Mouse (Mus musculus) hindbrain, embryonic 12.5 days (tissue): ENCODE measurements at regions not wholly inside any gene's neighbourhood (a gene's known extent, or its start where the extent isn't known, plus 50 kb on each side); places are given as distances from the start of the nearest gene placed in this dataset.

Experiments
- ATAC-seq: fragments of 200-750 bp; cut with Nextera tagmentation; 2 replicates; pipeline ENCODE4 v1.8.0; 2017; ENCODE audit warnings: moderate TSS enrichment; ENCODE audit not compliant: low FRiP score
- H3K27ac ChIP-seq: fragments of 300-500 bp; sonication (generic); 2 replicates; pipeline ENCODE4 v1.5.1; 2016; ENCODE audit warnings: mild to moderate bottlenecking
- H3K27me3 ChIP-seq: fragments of 300-500 bp; sonication (generic); 2 replicates; pipeline ENCODE4 v1.6.1; 2016; ENCODE audit warnings: mild to moderate bottlenecking
- H3K36me3 ChIP-seq: fragments of 300-500 bp; sonication (generic); 2 replicates; pipeline ENCODE4 v1.6.1; 2016; ENCODE audit warnings: mild to moderate bottlenecking
- H3K4me1 ChIP-seq: fragments of 300-500 bp; sonication (generic); 2 replicates; pipeline ENCODE4 v1.6.1; 2016
- H3K4me2 ChIP-seq: fragments of 300-500 bp; sonication (generic); replicated peaks from 2 replicates; pipeline ENCODE4 v1.6.1; 2016; ENCODE audit warnings: mild to moderate bottlenecking
- H3K4me3 ChIP-seq: fragments of 300-500 bp; sonication (generic); 2 replicates; pipeline ENCODE4 v1.5.1; 2016; ENCODE audit warnings: mild to moderate bottlenecking
- H3K9ac ChIP-seq: fragments of 300-500 bp; sonication (generic); 2 replicates; pipeline ENCODE4 v1.6.1; 2016; ENCODE audit warnings: mild to moderate bottlenecking, moderate library complexity
- H3K9me3 ChIP-seq: fragments of 300-500 bp; sonication (generic); replicated peaks from 2 replicates; pipeline ENCODE4 v1.6.1; 2016; ENCODE audit warnings: mild to moderate bottlenecking
- WGBS: fragments of 180-500 bp; shearing (Covaris S2); methylation state at CpG from one replicate; pipeline ENCODE4 v1.1.7; 2016; 5-methylcytosine and 5-hydroxymethylcytosine counted together

DNA sequence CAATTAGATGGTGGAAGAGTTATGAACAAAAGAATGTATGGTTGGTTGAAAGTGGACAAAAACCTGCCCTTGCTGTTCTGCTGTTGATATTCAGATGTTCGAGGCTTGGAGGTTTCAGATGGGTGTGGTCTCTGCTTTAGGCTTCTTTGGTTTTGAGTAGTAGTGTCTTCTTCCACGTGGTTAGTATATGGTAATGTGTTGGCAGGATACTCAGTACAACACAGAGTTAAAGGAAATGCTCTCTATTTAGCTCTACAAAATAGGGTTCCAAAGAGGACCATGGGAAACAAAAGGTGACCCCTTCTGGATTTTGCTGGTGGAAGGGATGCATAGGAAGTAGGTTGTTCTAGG is 333.9 kb upstream of the Tmpo start:
- WGBS = 52% methylated on average over 2 of the region's 2 CpGs
- H3K4me3 ChIP-seq = no peak overlapping the region
- ATAC-seq = no peak
- H3K4me1 ChIP-seq = no peaks in the 10 kb centered on the region
- no peaks in the 10 kb centered on the region for H3K27me3 ChIP-seq
- H3K9me3 ChIP-seq = no peaks in the 10 kb centered on the region
- no peak overlapping the region for H3K9ac ChIP-seq
- no peak overlapping the region for H3K4me2 ChIP-seq
- no peaks in the 10 kb centered on the region for H3K36me3 ChIP-seq
- H3K27ac ChIP-seq = no peak overlapping the region

DNA sequence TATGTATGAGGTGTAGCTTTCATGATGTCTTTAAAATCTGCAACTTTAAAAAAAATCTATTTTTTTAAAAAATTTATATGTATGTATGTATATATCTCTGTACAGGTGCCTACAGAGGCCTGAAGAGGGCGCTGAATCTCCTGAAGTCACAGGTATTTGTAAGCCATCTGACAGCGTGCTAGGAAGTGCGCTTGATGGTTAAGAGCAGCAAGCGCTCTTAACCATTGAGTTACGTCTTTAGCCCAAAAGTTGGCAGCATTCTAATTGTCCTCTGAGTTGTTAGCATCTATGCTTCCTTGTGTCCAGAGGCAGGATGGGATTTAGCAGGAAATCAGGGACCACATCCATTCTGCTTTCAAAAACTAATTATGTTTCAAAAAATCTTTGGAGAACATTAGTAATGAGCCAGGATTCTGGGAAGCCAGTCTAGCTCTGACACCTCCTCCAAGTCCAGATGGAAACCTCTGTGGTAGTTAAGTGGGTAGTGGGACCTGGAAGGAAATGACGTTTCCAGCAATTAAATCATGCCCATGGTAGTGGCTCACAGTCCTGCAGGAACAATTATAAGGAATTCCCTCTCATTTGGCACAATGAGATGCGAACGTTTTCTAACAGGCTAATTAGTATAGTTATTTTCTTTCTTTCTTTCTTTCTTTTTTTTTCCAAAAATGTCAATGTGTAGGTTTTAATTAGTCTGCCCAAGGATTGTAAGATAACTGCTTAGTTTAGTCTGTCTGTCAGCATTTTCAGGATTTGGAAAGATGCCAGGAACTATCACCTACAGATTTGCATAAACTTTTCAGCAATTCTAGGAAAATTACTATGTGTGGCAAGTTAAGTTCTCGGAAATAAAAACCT is 333.3 kb upstream of the Tmpo start:
- ATAC-seq = no peak
- H3K9me3 ChIP-seq = no peaks in the 10 kb centered on the region
- H3K4me3 ChIP-seq = no peak overlapping the region
- H3K27ac ChIP-seq = no peak overlapping the region
- H3K9ac ChIP-seq = no peak overlapping the region
- no peak overlapping the region for H3K4me2 ChIP-seq
- H3K27me3 ChIP-seq = no peaks in the 10 kb centered on the region
- H3K4me1 ChIP-seq = no peaks in the 10 kb centered on the region
- H3K36me3 ChIP-seq = no peaks in the 10 kb centered on the region
- 81% methylated on average over 9 of the region's 9 CpGs for WGBS

DNA sequence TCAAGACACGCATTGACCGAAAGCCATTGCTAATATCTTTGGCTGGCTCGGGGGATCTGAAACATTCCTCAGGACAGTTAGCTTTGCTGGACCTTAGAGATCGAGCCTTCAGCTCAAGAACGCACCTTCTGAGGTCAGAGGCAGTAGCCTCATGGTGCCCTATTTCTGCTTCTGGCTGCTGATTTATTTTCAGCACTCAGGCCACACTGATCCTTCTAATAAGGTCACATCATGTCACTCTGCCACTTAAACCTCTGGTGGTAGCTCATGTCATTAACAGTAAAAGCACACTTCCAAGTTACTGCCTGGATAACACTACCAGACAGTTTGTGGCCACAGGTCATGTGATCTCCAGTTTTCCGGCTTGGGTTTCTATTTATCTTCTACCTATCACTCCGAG is 325.9 kb upstream of the Tmpo start:
- Histone ChIP-seq H3K4me1 (no peaks in the 10 kb centered on the region), H3K9me3 (no peaks in the 10 kb centered on the region), H3K27me3 (no peaks in the 10 kb centered on the region), H3K27ac (no peak overlapping the region), H3K36me3 (no peaks in the 10 kb centered on the region), H3K9ac (no peak overlapping the region), H3K4me3 (no peak overlapping the region), H3K4me2 (no peak overlapping the region)
- WGBS = 87% methylated on average over 7 of the region's 7 CpGs
- ATAC-seq = no peak

DNA sequence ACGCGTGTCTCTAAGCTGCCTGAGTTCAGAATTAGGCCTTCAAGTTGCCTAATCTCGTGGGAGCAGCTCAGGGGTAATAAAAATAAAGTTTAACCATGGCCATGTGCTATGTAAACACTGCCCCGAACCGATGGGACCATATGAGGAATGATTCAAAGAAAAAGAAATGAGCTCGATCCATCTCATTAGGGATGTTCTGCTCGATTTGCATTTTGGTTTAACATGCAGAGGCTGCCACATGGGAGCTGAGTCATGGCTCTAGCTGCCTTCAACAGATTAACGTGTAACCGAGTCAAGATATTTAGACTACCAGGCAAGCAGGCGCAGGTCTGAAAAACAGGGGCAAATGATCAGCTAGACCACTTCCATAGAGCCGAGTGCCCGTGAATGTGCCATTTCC is 323.8 kb upstream of the Tmpo start:
- Histone ChIP-seq H3K36me3 (no peaks in the 10 kb centered on the region), H3K9me3 (no peaks in the 10 kb centered on the region), H3K4me3 (no peak overlapping the region), H3K4me1 (0 out of 2 replicates have a peak, but pooled peaks cover 2% of the 10 kb centered on the region), H3K4me2 (no peak overlapping the region), H3K27ac (no peak overlapping the region), H3K27me3 (no peaks in the 10 kb centered on the region), H3K9ac (no peak overlapping the region)
- no peak for ATAC-seq
- WGBS = 66% methylated on average over 12 of the region's 12 CpGs

DNA sequence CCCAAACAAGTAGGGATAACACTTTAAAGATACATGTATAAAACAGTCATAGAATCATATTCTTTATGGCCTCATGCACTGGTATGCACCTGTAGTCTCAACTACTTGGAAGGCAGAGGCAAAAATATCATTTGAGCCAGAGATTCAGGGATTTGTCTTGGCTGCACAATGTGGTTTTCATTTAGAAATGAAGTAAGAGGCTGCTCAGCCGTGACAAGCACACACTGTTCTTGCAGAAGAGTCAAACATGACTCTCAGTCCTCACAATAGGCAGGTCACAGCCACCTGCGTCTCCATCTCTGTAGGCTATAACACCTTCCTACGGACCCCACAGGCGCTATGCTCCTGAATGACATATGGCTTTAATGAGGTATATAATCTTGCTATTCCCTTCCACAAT is 317.4 kb upstream of the Tmpo start:
- ATAC-seq = no peak
- H3K27ac ChIP-seq = no peak overlapping the region

DNA sequence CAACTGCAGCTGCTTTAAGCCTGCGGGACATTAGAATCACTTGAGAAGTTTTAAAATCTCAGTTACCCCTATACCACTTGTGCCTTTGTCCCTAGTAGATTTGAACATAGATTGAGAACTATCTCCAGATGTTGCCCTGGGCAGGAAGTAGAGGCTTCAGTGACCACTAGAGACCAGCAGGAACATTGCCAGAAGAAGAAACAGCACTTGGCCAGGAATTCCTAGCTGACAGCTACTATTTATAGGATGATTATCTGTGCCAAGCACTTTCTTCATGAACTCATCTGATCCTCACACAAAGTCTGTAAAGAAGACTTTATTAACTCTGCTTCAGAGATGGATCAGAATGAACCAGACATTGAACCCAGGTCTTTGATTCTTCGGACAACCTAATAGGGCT is 283.6 kb upstream of the Tmpo start:
- Histone ChIP-seq H3K4me3 (no peak overlapping the region), H3K27ac (no peak overlapping the region), H3K4me2 (no peak overlapping the region), H3K9me3 (no peaks in the 10 kb centered on the region), H3K9ac (no peak overlapping the region), H3K4me1 (peaks cover 5% of the 10 kb centered on the region), H3K27me3 (no peaks in the 10 kb centered on the region), H3K36me3 (no peaks in the 10 kb centered on the region)
- ATAC-seq = no peak
- 89% methylated on average over 2 of the region's 2 CpGs for WGBS

More for the DNA sequence above, 317.4 kb upstream of the Tmpo start:
- Histone ChIP-seq H3K9me3 (no peaks in the 10 kb centered on the region), H3K4me1 (0 out of 2 replicates have a peak, but pooled peaks cover 2% of the 10 kb centered on the region), H3K27me3 (no peaks in the 10 kb centered on the region), H3K36me3 (no peaks in the 10 kb centered on the region), H3K4me2 (no peak overlapping the region), H3K4me3 (no peak overlapping the region), H3K9ac (no peak overlapping the region)
- 76% methylated on average over 4 of the region's 4 CpGs for WGBS

DNA sequence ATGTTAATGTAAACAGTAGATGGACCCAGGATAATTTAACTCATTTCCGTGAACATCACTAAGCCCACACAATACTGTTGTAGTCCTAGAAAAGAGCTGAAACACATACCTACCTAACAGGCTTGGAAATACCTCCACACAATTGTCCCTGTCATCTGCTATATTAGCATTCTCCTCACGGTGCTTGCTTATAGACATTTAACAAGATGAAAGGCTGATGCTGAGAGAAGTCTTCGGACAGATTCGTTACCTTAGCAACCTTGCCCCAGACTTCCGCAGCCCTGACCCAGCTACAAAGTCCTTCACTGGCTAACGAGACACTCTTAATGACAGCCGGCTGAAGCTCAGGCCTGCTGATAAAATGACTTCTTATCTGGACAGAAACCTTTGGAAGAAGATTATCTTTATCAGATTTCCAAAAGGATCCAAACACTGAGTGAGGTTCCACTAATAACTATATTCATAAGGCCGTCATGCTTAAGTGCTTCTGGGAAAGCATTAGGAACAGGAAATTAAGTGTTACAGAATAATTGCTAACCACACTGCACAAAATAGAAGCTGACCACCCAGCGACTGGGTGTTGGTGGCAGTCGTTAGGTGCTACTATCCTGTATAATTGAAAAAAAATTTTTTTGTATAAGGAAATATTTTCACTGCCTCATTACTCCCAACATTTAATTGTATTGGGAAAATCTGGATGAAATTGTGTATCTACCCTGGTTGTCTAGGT is 267.0 kb upstream of the Tmpo start:
- Histone ChIP-seq H3K4me3 (no peak overlapping the region), H3K36me3 (no peaks in the 10 kb centered on the region), H3K9me3 (no peaks in the 10 kb centered on the region), H3K9ac (no peak overlapping the region), H3K4me1 (peaks cover 9% of the 10 kb centered on the region), H3K27ac (peak overlapping the region; percentile 78), H3K27me3 (no peaks in the 10 kb centered on the region), H3K4me2 (no peak overlapping the region)
- 29% methylated on average over 10 of the region's 10 CpGs for WGBS
- peak; percentile 67 for ATAC-seq

DNA sequence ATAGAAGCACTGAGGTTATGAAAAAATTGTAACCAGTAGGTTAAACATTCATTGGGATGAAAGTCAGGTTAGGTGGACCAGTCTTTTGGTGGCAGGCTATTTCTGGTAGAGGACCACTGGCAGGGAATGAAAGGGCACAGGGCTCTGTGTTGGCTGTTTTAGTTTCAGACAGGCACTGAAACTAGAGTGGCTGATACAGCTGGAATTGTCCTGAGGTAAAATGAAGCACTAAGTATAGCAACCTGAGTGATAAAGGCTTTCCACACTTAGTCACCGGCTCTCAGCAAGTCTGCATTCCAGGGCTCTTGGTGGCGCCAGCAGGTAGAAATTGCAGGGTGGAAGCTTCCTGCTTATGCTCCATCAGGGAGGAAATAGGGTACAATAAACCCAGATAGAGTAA is 262.2 kb upstream of the Tmpo start:
- no peak overlapping the region for H3K27ac ChIP-seq
- no peak for ATAC-seq
- H3K27me3 ChIP-seq = no peaks in the 10 kb centered on the region
- H3K4me2 ChIP-seq = no peak overlapping the region
- H3K36me3 ChIP-seq = no peaks in the 10 kb centered on the region
- WGBS = 78% methylated on average over 2 of the region's 2 CpGs
- peaks cover 8% of the 10 kb centered on the region for H3K4me1 ChIP-seq
- no peak overlapping the region for H3K4me3 ChIP-seq
- H3K9me3 ChIP-seq = no peaks in the 10 kb centered on the region
- H3K9ac ChIP-seq = no peak overlapping the region

DNA sequence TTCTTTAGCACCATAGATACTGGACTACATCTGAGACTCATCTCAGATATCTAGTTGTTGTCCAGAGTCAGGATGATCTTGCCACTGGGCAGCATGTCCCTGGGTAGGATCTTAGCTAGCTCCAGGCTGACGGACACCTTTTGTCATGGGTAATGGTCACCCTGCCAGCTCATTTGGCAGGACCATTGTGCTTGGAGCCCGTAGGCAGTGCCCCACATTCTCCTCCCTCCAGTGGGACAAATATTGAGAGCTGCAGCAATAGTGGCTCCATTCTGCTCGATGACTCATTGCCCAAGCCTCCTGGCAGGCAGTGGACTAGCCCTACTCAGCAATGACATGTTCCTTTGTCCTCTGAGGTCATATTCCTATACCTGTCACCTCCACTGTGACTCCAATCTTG is 258.9 kb upstream of the Tmpo start:
- Histone ChIP-seq H3K4me1 (0 out of 2 replicates have a peak, but pooled peaks cover 13% of the 10 kb centered on the region), H3K9ac (no peak overlapping the region), H3K4me2 (no peak overlapping the region), H3K27me3 (no peaks in the 10 kb centered on the region), H3K36me3 (no peaks in the 10 kb centered on the region), H3K9me3 (no peaks in the 10 kb centered on the region), H3K4me3 (no peak overlapping the region), H3K27ac (no peak overlapping the region)
- ATAC-seq = no peak
- 85% methylated on average over 3 of the region's 3 CpGs for WGBS

DNA sequence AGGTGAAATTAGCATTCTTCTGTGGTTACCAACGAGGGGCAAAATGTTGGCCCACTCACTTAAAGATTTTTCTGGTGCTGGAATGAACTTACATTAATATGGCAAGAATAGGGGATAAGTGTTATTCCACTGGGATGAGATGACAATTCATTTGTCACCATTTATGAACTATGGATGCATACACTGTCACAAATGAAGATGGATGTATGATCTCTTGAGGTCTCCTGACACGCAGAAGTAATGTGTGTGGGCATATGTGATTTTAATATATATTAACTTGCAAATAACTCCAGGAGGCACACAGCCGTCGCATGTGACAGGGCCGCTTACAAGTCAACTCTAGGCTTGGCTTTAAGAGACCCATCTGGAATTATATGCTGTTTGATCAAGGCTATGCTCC is 256.8 kb upstream of the Tmpo start:
- H3K27me3 ChIP-seq = no peaks in the 10 kb centered on the region
- H3K4me2 ChIP-seq = no peak overlapping the region
- H3K4me1 ChIP-seq = 0 out of 2 replicates have a peak, but pooled peaks cover 13% of the 10 kb centered on the region
- no peak overlapping the region for H3K4me3 ChIP-seq
- H3K36me3 ChIP-seq = no peaks in the 10 kb centered on the region
- WGBS = 60% methylated on average over 5 of the region's 5 CpGs
- H3K9ac ChIP-seq = no peak overlapping the region
- H3K9me3 ChIP-seq = no peaks in the 10 kb centered on the region
- no peak overlapping the region for H3K27ac ChIP-seq
- ATAC-seq = peak; percentile 55

DNA sequence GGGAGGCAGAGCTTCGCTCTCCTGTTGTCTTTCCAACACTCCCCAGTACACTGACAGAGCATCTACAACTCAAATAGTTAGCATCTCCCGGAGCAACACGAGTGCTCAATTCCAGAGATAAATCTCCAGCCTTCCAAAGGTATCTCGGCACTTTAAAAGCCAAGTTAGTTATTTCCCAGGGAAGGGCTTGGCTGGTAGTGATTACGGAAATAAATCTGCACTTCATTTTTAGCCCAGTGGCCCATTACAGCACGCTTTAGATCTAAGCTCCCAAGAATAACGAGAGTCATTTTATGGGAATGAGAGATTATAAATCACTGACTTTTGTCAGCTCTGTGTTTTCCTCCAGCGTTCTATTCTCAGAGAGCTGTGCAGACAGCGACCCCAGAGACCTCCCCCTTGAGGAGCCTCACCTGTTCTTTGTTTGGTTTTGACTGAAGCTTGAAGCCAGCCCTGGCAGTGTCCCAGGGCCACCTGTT is 255.0 kb upstream of the Tmpo start:
- ATAC-seq = no peak; the same call in 1 of the 2 replicates
- no peaks in the 10 kb centered on the region for H3K9me3 ChIP-seq
- 48% methylated on average over 9 of the region's 9 CpGs for WGBS
- no peak overlapping the region for H3K27ac ChIP-seq
- H3K4me2 ChIP-seq = no peak overlapping the region
- no peaks in the 10 kb centered on the region for H3K36me3 ChIP-seq
- no peaks in the 10 kb centered on the region for H3K27me3 ChIP-seq
- no peak overlapping the region for H3K9ac ChIP-seq
- H3K4me3 ChIP-seq = no peak overlapping the region
- 0 out of 2 replicates have a peak, but pooled peaks cover 13% of the 10 kb centered on the region for H3K4me1 ChIP-seq

DNA sequence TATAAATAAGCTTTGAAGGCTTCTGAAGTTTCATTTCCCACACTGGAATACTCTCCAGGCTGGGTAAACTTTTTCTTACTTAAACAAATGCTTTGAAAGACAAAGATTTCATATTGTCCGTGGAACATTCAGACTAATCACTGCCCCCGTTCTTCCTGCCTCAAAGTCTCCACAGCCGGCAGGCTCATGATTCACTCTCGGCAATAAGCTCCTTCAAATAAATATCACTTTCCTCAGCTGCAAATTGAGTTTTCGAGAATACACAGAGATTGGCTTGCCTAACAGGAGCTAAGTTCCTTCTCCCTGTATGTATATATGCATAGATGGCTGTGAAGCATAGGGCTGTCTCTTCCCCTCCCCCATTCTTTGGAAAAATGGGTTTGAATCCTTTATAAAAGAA is 249.2 kb upstream of the Tmpo start:
- Histone ChIP-seq H3K4me1 (no peaks in the 10 kb centered on the region), H3K27me3 (no peaks in the 10 kb centered on the region), H3K9me3 (no peaks in the 10 kb centered on the region), H3K4me2 (no peak overlapping the region), H3K9ac (no peak overlapping the region), H3K27ac (no peak overlapping the region), H3K4me3 (no peak overlapping the region), H3K36me3 (no peaks in the 10 kb centered on the region)
- no peak for ATAC-seq
- 69% methylated on average over 5 of the region's 5 CpGs for WGBS
